Mouse (Mus musculus) heart, embryonic 15.5 days (tissue): ENCODE data around the gene Nox3. TPM values are rescaled to one million over a fixed set of nuclear protein-coding genes. Genes with fewer than 3 reads are reported as not detected.

Experiments used
- ATAC-seq: fragments of 200-750 bp; cut with Nextera tagmentation; replicated peaks from 2 replicates; pipeline ENCODE4 v1.8.0; 2017; ENCODE audit warnings: low read depth, moderate TSS enrichment; ENCODE audit not compliant: insufficient number of reproducible peaks, insufficient read depth, low FRiP score
- H3K27ac ChIP-seq: fragments of 300-500 bp; sonication (generic); 2 replicates; pipeline ENCODE4 v1.5.1; 2015; ENCODE audit warnings: mild to moderate bottlenecking, inconsistent platforms
- H3K27me3 ChIP-seq: fragments of 300-500 bp; sonication (generic); 2 replicates; pipeline ENCODE4 v1.6.1; 2015; ENCODE audit warnings: inconsistent platforms
- H3K36me3 ChIP-seq: fragments of 300-500 bp; sonication (generic); 2 replicates; pipeline ENCODE4 v1.6.1; 2015; ENCODE audit warnings: mild to moderate bottlenecking, inconsistent platforms
- H3K4me1 ChIP-seq: fragments of 300-500 bp; sonication (generic); replicated peaks from 2 replicates; pipeline ENCODE4 v1.6.1; 2015; ENCODE audit warnings: inconsistent platforms
- H3K4me2 ChIP-seq: fragments of 300-500 bp; sonication (generic); 2 replicates; pipeline ENCODE4 v1.6.1; 2015; ENCODE audit warnings: inconsistent platforms, mild to moderate bottlenecking, moderate library complexity
- H3K4me3 ChIP-seq: fragments of 300-500 bp; sonication (generic); 2 replicates; pipeline ENCODE4 v1.5.1; 2015; ENCODE audit warnings: mild to moderate bottlenecking, inconsistent platforms
- H3K9ac ChIP-seq: fragments of 300-500 bp; sonication (generic); 2 replicates; pipeline ENCODE4 v1.6.1; 2015; ENCODE audit warnings: mild to moderate bottlenecking, inconsistent platforms
- H3K9me3 ChIP-seq: fragments of 300-500 bp; sonication (generic); replicated peaks from 2 replicates; pipeline ENCODE4 v1.6.1; 2016; ENCODE audit warnings: inconsistent platforms
- WGBS: fragments of 180-500 bp; shearing (Covaris S2); methylation state at CpG from one replicate; pipeline ENCODE4 v1.1.7; 2015; ENCODE audit warnings: mixed read lengths; 5-methylcytosine and 5-hydroxymethylcytosine counted together
- polyA plus RNA-seq: library from polyadenylated mRNA; unstranded; fragments of >200 nt; fragmentation: Nextera tagmentation; extraction: Ambion mirVana; gene quantifications from 2 replicates; pipeline ENCODE4 v1.2.1, GENCODE M21; 2015

Nox3 gene
- polyA plus RNA-seq, 1 experiment from 2014 or later = not detected

DNA sequence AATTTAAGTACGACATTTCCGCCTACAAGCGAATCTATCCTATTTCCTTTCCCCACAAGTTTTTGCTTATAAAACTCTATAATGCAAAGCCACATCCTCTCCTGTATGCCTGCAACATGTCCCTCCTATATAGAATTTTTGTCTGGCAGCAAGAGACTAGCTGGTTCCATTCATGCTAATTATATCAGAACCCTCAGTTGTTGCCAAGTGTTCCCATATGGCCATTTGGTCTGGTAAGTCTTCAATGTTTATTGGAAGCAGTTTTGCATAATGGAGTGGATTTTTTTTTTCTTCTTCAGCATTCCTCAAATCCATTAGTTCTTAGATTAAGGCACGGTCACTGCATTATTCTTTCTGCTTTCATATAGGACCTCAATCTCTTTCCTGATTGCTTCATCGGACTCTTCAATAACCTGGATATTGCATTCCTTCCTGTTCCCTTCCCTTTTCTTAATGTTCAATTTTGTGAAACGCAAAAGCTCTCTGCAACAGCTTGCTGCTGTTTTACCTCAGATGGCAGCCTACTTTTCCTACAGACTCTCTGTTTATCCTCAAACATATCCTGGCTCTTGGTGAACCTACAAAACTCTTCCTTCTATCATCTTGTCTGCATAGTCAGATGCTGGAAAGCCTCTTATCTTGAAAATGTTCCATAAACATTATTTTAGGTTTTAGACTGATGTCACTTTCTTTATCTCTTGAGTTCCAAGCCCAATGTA, 92.9 kb downstream of the Nox3 start:
- Histone ChIP-seq H3K27me3 (no peaks in the 10 kb centered on the region), H3K4me2 (no peak overlapping the region), H3K4me3 (no peak overlapping the region), H3K36me3 (no peaks in the 10 kb centered on the region), H3K27ac (no peak overlapping the region), H3K9ac (no peak overlapping the region), H3K9me3 (no peaks in the 10 kb centered on the region), H3K4me1 (no peaks in the 10 kb centered on the region)
- ATAC-seq = no peak
- WGBS = 80% methylated on average over 6 of the region's 6 CpGs

DNA sequence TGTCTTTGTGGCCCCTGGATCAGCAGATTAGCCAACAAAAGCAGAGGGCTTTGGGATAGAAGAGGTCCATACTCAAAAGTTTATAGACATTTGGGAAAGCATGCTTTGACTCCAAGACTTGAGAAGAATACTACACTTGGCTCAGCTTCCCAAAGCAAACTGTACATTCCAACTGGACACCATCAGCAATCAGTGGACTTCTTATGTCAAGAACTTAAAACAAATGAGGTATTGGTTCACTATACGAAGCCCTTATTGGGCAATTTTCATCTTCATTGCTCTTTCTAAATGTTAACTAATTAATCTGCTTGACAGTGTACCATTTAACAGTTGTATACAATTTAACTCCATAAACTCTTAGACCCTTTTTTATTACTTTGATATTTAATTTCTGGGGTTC, 97.7 kb downstream of the Nox3 start:
- H3K9ac ChIP-seq = no peak overlapping the region
- no peak overlapping the region for H3K4me3 ChIP-seq
- no peak overlapping the region for H3K4me2 ChIP-seq
- ATAC-seq = no peak
- 67% methylated on average over 1 of the region's 1 CpGs for WGBS
- no peak overlapping the region for H3K27ac ChIP-seq
- no peaks in the 10 kb centered on the region for H3K36me3 ChIP-seq
- H3K4me1 ChIP-seq = no peaks in the 10 kb centered on the region
- H3K27me3 ChIP-seq = no peaks in the 10 kb centered on the region
- H3K9me3 ChIP-seq = no peaks in the 10 kb centered on the region

GRCm38 (mm10) chr17:3597866-3598265, 98.2 kb downstream of the Nox3 start:
- no peak for ATAC-seq
- Histone ChIP-seq H3K27ac (no peak overlapping the region), H3K9ac (no peak overlapping the region)

DNA sequence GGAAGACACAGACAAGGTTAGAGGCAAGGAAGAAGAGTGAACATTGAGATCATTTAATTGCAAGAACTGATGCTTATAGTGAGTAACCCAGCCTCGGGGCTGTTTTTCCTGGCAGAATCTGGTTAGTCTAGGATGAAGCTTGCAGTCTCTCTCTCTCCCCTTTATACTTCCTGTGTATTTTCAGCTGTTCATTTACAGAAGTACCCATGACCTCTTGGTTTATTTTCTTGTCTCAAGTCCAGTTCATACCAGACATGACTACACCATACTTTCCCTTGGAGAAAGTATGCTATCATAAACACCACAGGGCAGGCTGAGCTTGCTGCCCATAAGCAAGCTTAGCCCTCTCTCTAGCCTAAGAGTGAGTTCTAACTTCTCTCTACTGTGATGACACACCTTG, 98.9 kb downstream of the Nox3 start:
- no peak overlapping the region; the same call in 1 of the 2 replicates for H3K27ac ChIP-seq
- whole genome bisulfite sequencing = 58% methylated on average over 1 of the region's 1 CpGs
- ATAC-seq = no peak
- no peaks in the 10 kb centered on the region for H3K9me3 ChIP-seq
- H3K9ac ChIP-seq = no peak overlapping the region
- no peaks in the 10 kb centered on the region for H3K36me3 ChIP-seq
- no peak overlapping the region for H3K4me2 ChIP-seq
- H3K4me3 ChIP-seq = no peak overlapping the region
- no peaks in the 10 kb centered on the region for H3K27me3 ChIP-seq
- H3K4me1 ChIP-seq = no peaks in the 10 kb centered on the region

More at GRCm38 (mm10) chr17:3597866-3598265, 98.2 kb downstream of the Nox3 start:
- Histone ChIP-seq H3K36me3 (no peaks in the 10 kb centered on the region), H3K4me1 (no peaks in the 10 kb centered on the region), H3K4me2 (no peak overlapping the region), H3K27me3 (no peaks in the 10 kb centered on the region), H3K4me3 (no peak overlapping the region), H3K9me3 (no peaks in the 10 kb centered on the region)
- 64% methylated on average over 1 of the region's 1 CpGs for WGBS

Other genes with a start within 250 kb of the Nox3 start
- 0.26 TPM in 1 of 2 replicates, not detected in the other for gene Cldn20, start 163.7 kb downstream of the Nox3 start, polyA plus RNA-seq
- 14.2 and 14.8 TPM in 2 replicates for gene Tfb1m, start 138.5 kb downstream of the Nox3 start, polyA plus RNA-seq